Mouse (Mus musculus): ENCODE measurements around the gene 3110001I22Rik.
"Not testable (repeated sequence)": the region's sequence is repeated elsewhere in the genome, so short reads cannot be mapped to it uniquely, and the experiment has no call there.

The 3110001I22Rik gene

DNA sequence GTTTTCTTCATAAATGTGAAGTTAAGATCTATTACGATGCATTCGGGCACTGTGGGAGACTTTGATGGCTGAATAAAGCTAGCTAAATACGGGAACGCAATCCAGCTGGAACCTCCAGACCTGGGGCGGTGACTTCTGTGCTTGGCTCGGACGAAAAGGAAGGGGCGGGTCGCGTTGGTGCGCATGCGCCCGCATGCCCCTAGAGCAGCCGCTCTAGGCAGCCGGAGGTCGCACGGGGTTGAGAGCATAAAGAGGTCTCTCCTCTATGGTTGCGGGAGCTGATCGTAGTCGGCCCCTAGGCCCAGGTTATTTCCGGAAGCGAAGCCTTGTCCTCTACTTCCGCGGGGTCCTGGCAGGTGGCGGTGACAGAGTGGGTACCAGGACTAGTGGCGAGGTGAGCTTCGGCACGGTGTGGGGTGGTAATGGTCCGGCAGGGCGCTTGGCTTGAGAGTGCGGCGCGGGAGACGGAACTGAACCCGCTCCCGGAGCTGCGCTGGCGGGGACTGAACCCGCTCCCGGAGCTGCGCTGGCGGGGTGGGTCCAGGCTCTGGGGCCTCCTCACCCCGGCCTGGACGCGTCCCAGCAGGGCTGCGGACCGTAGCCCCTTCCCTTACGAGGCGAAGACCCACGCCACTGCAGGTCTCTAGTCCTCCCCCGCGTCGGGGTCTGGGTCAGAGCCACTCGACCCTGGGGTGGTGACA is at the start of gene 3110001I22Rik, which contains the start of gene Bfar:
TSS of gene 3110001I22Rik (plus strand) at position 245 of the 701 bp plus-strand sequence.
TSS of gene Bfar (plus strand) at position 174 of the 701 bp plus-strand sequence.
- peak; percentile 89 for DNase-seq

DNA sequence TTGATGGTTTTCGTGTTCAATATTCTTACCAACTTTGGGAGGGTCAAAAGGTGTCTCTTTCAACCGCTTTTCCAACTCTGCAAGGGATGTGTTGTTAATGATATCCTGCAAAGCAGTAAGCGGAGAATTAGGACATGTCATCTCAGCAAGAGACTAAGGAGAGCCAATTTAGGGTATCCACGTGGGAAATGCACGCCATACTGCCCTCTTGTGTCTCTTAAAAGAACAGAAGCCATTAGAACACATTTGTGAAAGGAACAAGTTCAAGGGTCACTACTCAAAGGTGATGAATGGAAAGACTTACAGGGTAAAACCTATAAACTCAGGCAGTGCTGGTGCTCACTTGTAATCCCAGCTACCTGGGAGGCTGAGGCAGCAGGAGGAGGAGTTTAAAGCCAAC is 43.4 kb upstream of the 3110001I22Rik start:
- DNase-seq, result no peak

DNA sequence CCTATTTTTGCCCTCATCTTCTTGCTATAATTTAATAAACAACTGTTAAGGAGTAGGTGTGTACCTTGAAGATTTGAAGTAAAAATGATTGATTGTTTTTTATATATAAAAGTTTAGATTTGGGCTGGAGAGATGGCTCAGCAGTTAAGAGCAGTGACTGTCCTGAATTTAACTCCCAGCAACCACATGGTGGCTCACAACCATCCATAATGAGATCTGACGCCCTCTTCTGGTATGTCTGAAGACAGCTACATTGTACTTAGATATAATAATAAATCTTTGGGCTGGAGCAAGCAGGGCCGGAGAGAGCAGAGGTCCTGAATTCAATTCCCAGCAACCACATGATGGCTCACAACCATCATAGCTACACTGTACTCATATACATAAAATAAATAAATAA is 33.5 kb upstream of the 3110001I22Rik start:
- DNase-seq, result not testable (repeated sequence)

DNA sequence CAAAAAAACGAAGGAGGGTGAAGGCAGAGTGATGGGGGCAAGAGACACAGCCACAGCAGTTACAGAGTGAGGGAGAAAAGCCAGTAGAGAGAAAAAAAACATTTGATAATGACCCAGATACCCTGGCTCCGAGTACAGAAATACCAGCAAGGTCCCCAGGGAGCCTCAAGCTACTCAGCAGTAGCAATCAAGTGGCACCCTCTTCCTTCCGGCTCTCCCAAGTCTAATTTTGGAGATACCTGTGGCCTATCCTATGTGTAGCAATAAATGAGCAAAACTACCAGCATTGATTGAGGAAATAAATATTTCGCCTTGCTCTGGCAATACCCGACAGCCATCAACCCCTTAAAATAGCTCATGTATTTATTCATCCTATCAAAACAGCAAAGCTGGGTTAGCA is 32.2 kb upstream of the 3110001I22Rik start:
- DNase-seq, result no peak

DNA sequence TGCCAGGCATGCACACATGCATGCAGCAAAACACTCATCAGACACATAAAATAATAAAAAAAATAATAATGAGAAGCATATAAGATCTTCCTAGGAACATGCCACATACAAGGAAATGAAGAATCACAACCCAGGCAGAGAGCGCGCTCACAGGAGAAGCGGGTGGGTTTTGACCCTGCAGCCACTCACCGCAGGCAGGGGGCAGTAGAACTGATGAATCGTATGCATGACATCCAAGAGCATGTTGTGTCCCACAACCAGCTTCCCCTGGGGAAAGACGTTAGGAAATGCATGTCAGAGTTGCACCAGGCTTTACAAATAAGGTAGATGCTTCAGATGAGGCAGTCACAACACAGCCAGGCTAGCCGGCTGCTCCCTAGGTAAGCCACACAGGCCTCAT is 31.7 kb upstream of the 3110001I22Rik start:
- no peak for DNase-seq

DNA sequence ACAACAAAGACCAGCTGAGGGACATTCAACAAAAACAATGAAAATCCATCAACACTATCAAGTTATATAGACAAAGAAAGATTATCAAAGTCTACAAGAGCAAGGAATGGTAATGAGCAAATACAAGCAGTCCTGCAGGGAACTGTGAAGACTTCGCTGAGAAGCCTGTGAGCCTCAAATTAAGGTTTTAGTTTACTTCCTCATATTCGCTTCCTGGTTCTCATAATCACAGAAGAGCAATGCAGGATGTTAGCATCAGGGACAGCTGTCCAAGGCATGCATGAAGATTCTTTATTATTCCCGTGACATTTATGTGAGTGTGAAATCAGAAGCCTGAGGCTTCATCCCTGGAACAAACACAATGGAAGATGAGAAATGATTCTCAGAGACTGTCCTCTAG is 27.3 kb upstream of the 3110001I22Rik start:
- DNase-seq, result no peak

DNA sequence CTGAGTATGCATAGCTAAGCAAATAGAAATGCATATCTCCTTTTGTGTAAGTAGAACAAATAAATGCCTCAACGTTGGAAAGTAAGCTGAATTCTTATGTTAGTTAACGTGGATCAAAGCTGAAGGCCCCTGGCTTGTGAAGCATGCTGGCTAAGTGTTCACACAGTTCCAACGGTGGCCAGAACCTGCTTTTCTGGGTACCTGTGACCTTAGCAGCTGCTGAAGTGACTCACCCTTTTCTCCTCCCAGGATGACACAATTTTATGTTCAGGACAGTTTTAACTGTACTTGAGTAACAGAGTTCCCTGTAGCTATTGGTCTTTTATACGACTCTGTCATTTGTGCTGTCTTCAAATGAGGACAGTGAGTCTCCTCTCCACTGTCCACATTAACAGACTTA is 25.8 kb upstream of the 3110001I22Rik start:
- DNase-seq, result no peak

DNA sequence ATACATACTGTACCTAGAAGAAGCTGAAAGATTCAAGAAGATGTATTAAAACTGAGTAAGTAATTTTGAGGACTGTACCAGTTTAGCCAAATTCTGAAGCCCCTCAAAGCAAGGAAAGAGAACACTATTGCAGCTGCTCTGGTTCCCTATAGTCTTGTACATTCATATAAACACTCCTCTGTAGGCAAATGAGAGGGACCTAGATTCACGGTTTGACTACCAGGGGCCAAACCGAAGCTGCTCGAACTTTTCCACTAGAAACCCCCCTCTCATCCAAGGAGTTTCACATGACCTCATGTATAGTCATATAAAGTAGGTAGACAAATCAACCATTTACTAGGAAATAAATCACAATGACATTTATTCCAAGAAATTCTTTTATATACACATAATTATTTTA is 12.8 kb upstream of the 3110001I22Rik start:
- DNase-seq, result no peak

DNA sequence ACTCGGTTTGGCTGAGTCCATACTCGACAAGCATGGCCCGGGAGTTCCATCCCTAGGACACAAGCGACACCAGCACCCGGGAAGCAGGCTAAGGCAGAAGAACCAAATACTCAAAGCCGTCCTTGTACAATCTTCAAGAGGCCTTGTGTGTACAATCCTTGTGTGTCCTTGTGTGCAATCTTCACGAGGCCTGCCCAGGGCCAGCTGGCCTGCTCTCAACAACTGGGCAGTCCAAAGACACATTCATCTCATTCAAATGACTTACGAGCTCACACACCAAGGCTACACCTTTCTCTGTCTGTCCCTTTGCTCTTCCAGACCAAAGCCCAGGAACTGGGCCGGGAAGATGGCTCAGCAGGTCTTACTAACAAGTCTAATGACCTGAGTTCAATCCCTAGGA is 11.0 kb upstream of the 3110001I22Rik start:
- no peak for DNase-seq

DNA sequence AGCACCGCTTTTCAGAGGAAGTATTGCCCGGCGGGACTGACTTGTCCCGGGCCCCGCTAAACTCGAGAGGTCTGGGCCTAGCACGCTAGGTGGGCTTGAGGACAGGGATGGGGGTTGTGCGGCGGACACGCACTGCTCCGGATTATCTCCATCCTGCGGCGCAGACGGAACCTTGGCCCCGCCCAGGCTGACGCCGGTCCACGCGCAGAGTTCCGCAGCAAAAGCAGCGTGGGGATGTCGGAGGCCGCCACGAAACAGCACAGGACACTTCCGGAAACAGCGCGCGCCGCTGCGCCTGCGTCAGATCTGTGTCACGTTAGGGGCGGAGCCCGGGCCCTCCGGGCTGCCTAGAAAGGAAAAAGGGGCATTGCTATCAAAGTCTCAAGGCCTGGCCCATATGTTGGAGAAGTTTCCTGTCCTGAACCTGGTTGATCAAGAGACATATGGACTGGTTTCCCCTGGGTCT is 3.8 kb upstream of the 3110001I22Rik start, which contains the start of gene Parn:
TSS of gene Parn (minus strand) at position 293 of the 466 bp plus-strand sequence.
- DNase-seq, result peak; percentile 92

DNA sequence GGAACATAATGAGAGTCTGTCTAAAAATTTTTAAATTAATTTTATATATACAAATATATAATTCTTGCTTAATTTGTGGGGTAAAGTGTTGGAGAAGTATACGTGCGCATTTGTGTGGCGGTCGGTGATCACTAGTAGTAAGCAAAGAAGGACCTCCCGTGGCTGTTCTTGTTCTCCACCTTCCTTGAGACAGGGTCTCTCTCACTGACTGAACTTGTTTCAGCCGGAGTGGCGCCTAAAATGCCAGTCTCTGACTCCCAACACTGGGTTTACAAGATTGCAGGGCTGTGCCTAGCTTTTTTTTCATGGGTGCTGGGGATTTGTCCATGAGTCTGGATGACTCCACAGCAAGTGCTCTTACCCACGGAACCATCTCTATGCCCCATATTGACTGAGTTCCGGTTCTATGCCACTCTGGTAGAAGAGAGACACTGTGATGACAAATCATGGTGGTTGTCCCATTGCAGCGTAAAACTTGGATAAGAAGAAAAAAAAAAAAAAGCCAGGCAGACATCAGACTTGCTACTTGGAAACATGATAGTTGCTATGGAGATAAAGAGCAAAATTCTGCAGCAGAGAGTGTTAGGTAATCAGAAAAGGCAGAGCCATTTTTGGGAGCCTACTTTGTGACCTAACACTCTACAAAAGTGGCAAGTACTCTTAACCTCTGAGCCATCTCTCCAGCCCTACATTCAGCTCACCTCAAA is 3.2 kb upstream of the 3110001I22Rik start:
- peak; percentile 26 for DNase-seq

DNA sequence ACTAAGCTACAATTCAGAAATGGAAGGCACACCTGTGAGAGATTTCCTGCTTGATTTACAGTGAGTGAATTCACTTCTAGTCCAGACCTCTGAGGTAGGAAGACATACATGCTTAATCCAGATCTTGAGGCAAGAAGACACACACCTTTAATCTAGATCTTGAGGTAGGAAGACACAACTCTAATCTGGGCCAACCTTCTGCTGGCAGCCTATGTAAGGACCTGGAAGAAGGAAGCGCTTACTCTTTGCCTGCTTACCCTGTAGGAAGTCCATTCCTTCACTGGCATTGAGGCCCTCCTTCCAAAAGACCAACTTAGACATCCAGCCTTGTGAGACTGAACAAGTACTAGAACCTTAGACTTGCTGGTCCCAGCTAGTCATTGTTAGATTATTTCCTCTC is 2.4 kb upstream of the 3110001I22Rik start:
- peak; percentile 3 for DNase-seq

DNA sequence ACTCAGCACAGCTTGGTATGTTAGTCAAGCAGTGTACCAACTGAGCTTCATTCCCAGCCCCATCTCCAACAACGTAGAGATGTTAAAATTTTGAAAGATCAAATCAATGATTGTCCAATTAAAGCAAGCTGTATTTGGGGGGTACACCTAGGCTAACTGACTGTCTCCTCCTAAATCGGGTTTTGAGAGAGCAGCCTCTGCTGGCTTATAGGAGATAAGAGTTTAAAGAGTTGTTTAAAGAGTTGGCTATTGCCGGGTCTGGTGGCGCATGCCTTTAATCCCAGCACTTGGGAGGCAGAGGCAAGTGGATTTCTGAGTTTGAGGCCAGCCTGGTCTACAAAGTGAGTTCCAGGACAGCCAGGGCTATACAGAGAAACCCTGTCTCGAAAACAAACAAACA is 833 bp upstream of the 3110001I22Rik start:
- peak; percentile 5 for DNase-seq

DNA sequence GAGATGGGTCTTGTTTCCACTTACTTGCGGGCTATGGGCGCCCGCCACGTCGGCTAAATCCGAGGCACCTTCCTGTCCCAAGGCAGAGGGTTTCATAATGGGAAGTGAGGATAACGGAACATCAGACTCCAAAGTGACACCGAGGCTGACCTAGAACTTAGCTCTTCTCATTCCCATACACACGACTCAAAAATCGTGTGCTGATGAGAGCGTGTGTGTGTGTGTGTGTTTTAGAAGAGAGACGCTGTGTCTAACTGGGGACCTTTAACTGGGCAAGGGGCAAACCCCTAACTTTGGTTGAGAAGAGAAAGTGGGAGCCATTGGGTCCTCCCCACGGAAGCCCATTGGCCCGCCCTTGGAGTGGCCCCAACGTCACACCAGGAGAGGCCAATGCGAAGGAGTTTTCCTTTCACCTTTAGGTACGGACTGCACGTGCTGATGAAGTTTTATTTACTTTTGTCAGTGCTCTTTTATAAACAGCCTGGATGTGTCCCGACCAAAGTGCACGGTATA is 713 bp downstream of the 3110001I22Rik start:
- peak; percentile 42 for DNase-seq

DNA sequence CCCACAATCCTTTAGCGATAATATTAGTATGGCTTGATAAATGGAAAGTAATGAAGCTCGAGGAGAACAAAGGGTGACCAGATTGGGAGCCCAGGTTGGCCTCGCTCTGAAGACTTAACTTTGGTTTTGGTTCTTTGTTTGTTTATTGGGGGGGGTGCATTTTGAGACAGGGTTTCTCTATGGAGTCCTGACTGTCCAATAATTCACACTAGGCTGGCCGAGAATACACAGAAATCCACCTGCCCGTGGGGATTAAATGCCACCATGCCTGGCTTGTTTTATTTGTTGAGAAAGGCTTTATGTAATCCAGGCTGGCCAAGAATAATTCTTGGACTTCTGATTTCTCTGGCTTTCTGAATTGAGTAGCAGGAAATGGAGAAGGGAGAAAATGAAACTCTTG is 1.4 kb downstream of the 3110001I22Rik start:
- DNase-seq, result no peak

DNA sequence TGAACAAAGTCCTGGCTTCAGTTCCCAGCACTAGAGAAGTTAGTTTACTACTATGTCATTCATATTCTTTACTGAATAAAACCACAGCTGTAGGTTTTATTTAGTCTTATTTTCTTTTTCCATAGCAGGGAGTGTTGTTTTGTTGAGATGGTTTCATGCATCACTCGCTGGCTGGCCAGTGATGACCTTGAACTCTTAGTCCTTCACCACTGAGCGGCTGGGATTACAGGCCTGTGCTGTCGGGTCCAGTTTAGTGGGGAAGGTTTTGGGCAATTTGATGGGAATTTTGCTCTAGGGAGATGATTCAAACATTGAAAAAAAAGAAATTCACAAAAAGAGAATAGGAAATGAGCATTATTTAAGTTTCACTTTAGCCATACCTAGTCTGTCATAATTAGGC is 2.8 kb downstream of the 3110001I22Rik start:
- no peak for DNase-seq

DNA sequence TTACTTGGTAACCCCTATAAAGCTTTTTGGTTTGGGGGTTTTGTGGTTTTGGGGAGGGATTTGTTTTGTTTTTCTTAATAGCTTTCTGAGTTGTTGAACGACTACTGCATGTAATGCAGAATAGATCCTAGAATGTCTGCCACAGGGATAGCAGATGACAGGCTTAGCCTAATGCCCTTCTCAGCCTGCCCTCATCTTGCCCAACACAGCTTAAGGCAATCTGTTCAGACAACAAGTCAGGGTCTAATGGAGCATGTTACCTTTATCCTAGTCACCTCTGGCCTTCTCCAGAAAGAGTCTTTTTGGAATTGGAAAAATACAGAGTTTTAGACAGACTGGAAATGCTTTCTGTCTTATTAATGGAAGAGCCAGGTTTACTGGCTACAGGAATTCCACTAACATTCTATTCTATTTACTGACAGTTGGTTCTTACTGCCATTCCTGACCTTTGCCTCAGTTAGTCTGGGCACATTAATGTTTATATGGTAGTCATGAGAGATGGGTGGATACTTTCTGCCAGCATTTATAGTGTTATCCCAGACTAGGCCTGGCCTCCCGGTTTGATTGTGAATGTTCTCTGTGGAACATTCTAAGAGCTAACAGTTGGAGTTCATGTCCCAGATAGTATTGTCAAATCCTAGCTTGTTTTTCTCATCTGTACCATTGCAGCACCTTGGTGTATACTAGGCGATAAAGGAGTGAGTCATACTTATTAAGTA is 7.0 kb downstream of the 3110001I22Rik start:
- no peak for DNase-seq

DNA sequence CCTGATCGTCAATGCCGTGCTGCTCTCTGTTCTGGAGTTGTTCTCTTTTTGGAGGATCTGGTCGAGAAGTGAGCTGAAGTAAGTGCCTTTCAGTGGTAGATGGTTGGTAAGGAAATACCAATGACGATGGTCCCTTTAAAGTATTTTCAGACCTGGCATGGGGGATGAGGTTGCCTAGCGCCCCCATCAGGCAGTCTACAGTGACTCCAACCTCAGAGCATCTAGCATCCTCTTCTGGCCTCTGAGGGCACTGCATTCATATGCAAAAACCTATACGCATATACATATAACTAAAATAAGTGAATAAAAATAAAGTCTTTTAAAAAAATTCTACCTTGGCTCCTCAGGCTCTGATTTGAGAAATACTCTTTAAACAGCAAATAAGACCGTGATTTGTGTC is 27.3 kb downstream of the 3110001I22Rik start:
- DNase-seq, result no peak

DNA sequence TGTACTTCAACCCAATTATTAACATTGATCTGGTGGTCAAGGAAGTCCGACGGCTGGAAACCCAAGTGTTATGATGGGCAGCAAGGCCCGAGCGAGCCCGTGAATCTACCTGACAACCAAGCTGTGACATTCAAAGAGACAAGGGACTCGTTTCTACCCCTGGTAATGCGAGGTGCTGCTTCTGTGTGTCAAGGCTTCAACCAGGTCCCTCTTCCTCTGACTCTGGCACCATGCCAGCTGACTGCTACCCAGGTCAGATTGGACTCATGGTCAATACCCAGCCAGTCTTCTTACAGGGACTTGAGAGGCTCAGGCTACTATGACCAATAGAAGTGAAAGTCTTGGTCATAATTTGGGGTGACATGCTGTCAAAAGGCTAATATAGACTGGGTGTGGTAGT is 30.5 kb downstream of the 3110001I22Rik start:
- no peak for DNase-seq

DNA sequence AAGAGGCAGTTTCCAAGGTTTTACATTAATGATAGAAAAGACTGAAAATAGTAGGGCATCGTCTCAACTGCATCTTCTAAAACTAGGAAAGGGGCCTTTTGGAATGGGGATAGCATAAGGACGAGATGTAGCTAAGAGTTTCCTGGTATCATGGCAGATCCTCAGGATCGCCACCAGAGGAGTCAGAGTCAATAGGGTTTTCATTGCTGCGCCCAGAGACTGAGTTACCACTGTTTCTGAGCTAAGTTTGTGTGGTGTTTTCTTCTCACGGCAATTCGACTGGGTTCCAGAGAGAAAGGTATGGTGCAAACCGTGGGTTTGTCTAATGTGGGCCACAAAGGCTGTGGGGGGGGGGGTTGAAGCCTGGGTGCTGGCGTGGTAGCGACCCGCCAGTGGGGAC is 32.9 kb downstream of the 3110001I22Rik start:
- DNase-seq, result no peak

DNA sequence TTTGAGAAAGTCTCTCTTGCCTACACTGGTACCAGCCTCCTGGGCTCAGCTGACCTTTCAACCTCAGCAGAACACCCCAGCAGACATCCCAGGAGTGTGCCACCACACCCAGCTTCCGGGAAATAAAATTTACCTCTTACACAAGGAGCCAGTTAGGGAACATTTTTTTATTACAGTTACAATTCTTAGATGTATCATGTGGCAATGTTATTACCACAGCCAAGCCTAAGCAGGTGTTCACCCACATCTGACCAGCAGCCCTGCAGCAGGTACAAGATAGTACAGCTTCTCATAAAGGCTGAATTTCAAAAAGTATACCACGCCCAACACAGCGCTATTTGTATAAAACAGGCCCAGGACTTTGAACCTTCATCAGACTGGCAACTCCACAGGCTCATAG is 43.2 kb downstream of the 3110001I22Rik start:
- no peak for DNase-seq

DNA sequence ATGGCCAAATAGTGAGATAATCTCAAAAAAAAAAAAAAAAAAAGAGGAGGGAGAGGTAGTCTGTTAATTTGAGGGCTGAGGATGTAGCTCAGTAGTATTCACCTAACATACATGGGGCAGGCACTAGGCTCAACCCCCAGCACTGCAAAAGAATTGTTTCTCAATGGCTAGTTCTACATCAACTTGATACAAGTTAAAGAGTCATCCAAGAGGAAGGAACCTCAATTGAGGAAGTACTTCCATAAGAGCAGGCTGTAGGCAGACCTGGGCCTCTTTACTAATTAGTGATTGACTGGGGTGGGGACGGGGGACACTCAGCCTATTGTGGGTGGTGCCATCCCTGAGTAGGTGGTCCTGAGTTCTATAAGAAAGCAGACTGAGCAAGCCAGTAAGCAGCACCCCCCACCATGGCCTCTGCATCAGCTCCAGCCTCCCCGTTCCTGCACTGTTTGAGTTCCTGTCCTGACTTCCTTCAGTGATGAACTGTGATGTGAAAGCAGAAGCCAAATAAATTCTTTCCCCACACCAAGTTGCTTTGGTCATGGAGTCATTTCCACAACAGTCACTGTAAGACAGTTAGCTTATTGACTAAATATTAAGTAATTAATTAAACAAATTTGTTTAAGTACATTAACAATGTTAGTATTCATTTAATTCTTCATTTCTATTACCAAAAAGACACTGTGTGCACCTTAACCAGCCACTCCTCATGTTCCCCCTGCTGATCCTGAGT is 45.3 kb downstream of the 3110001I22Rik start:
- no peak for DNase-seq

DNA sequence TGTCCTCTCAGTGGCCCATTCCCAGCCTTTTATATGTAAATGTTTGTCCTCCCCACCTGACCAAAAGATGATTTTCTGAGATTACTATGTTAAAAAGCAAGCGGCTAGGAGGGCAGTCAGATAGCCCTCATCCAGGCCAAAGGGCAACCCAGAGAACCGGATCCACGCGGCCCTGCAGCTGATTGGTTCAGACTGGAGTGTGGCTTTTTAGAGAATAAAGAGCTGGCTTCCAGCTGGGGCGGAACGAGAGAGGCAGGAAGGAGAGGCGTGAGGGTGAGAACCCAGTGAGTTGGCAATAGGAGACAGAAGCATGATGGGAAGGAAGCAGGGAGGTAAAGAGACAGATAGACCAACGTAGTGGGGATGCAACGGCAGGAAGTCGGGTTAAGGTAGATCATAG is 51.2 kb downstream of the 3110001I22Rik start:
- no peak for DNase-seq

Measured in cerebellum, adult 11 months (tissue).